Comparison of ENCODE assay signal across 30 mouse cellular contexts in genomic region chr5:150053294-150053693, GRCm38 (mm10). TPM values are rescaled to one million over a fixed set of nuclear protein-coding genes. Genes with fewer than 3 reads are reported as not detected.
A peak's percentile ranks its signal among the peaks of the same experiment; 100 is the strongest.
DNase-seq lines count a peak whose midpoint lies in the region; ATAC-seq and TF ChIP-seq lines count a peak whose summit lies in the region.
"Had no signal": no experiment of that assay in that cellular context is flagged by ENCODE, and none has a peak within 500 bp of the region (broad histone marks: within the 10 kb centered on the region; RNA-seq: fewer than 3 reads in every experiment).

No protein-coding gene starts in this region.

- TF ChIP-seq POLR2A in heart, adult 2 months (IDR thresholded peaks at IDR 0.05; ENCODE audit: insufficient read depth, low read depth, low read length), result no peak

- no peak overlapping the region for H3K27ac ChIP-seq in heart, embryonic 10.5 days
- H3K27ac ChIP-seq in heart, adult 2 months, result no peak overlapping the region
- H3K27ac ChIP-seq: embryonic facial prominence, embryonic 12.5 days; embryonic facial prominence, embryonic 15.5 days; heart, embryonic 15.5 days; hindbrain, embryonic 14.5 days; hindbrain, postnatal 0 days had no signal

- no peaks in the 10 kb centered on the region for H3K79me2 ChIP-seq in heart, adult 2 months (replicated peaks; ENCODE audit: control insufficient read depth, insufficient read depth, low read length)

- 85% methylated on average over 4 of the region's 4 CpGs for WGBS in heart, embryonic 10.5 days
- WGBS in heart, adult 2 months, result 79% methylated on average over 4 of the region's 4 CpGs

- ATAC-seq in frontal cortex, adult (ENCODE audit: low TSS enrichment), result peak; percentile 64
- ATAC-seq: activated CD4-positive, CD25-positive, alpha-beta regulatory T cell, adult 4 months; forebrain, embryonic 14.5 days; forebrain, postnatal 0 days; hindbrain, postnatal 0 days; inflammation-experienced regulatory T-cells, adult 6 months had no signal

- no peak overlapping the region for H3K9ac ChIP-seq in heart, adult 2 months (ENCODE audit: low read depth, low read length)
- H3K9ac ChIP-seq: embryonic facial prominence, embryonic 12.5 days; embryonic facial prominence, embryonic 15.5 days; forebrain, postnatal 0 days; heart, embryonic 12.5 days; heart, embryonic 15.5 days; hindbrain, embryonic 14.5 days had no signal

- no peak for TF ChIP-seq EP300 in heart, adult 2 months (IDR thresholded peaks at IDR 0.05; ENCODE audit: insufficient read depth, low read depth, low read length)

- no peaks in the 10 kb centered on the region for H3K36me3 ChIP-seq in heart, embryonic 10.5 days
- no peaks in the 10 kb centered on the region for H3K36me3 ChIP-seq in heart, adult 2 months (ENCODE audit: control insufficient read depth, insufficient read depth, low read length)
- H3K36me3 ChIP-seq: embryonic facial prominence, embryonic 12.5 days; embryonic facial prominence, embryonic 15.5 days; heart, embryonic 12.5 days; heart, embryonic 15.5 days had no signal

- no peaks in the 10 kb centered on the region for H3K9me3 ChIP-seq in heart, embryonic 10.5 days
- H3K9me3 ChIP-seq: embryonic facial prominence, embryonic 12.5 days; heart, embryonic 12.5 days; heart, embryonic 15.5 days had no signal

- no peak for DNase-seq in frontal cortex, postnatal 14 days (ENCODE audit: low spot score in 2 of 2)
- DNase-seq in heart, embryonic 10.5 days (ENCODE audit: low spot score), result peak; percentile 30
- no peak for DNase-seq in heart, adult 2 months
- peak; percentile 8 to 24 for DNase-seq in left cerebral cortex, adult 9 months (ENCODE audit: low spot score in 2 of 2)
- DNase-seq in left cerebral cortex, postnatal 4 days, result no peak
- DNase-seq in brain, adult 2 months (ENCODE audit: low read depth, low spot score), result peak; percentile 62
- no peak for DNase-seq in spleen, adult 12 weeks (ENCODE audit: low spot score)
- DNase-seq: adrenal gland, adult 8-10 months; adrenal gland, postnatal 25 days; cerebellum, adult 18-20 months; cerebellum, adult 9-10 months; cerebellum, postnatal 25 days; forebrain, postnatal 0 days; gastrocnemius, postnatal 25 days; heart, postnatal 10 days; heart, postnatal 4 days had no signal

- H3K4me3 ChIP-seq in heart, embryonic 10.5 days, result no peak overlapping the region
- no peak overlapping the region for H3K4me3 ChIP-seq in heart, adult 2 months
- H3K4me3 ChIP-seq: embryonic facial prominence, embryonic 12.5 days; embryonic facial prominence, embryonic 15.5 days; heart, embryonic 12.5 days; heart, embryonic 15.5 days had no signal

- no peak for TF ChIP-seq CTCF in heart, adult 2 months (IDR thresholded peaks at IDR 0.05)

- H3K4me1 ChIP-seq in heart, embryonic 10.5 days, result no peaks in the 10 kb centered on the region
- H3K4me1 ChIP-seq in heart, adult 2 months (ENCODE audit: control insufficient read depth, insufficient read depth, low read length), result no peaks in the 10 kb centered on the region
- H3K4me1 ChIP-seq: embryonic facial prominence, embryonic 12.5 days; embryonic facial prominence, embryonic 15.5 days; heart, embryonic 12.5 days; heart, embryonic 15.5 days had no signal

- no peaks in the 10 kb centered on the region for H3K27me3 ChIP-seq in heart, embryonic 10.5 days (ENCODE audit: insufficient read depth, poor library complexity, severe bottlenecking)
- no peaks in the 10 kb centered on the region for H3K27me3 ChIP-seq in heart, adult 2 months (ENCODE audit: control insufficient read depth, insufficient read depth, low read length)
- H3K27me3 ChIP-seq: embryonic facial prominence, embryonic 12.5 days; embryonic facial prominence, embryonic 15.5 days; heart, embryonic 12.5 days; heart, embryonic 15.5 days had no signal

- intact Hi-C loops in heart, adult 2 months (cut with DNase I), result no loop called here
- intact Hi-C loops in left cerebral cortex, postnatal 4 days (cut with DNase I), result no loop called here

RNA-seq across cellular contexts. Expression of gene Rxfp2, which starts 34.8 kb away (rescaled TPM):
- polyA plus RNA-seq in heart, embryonic 10.5 days (2016; fragmentation: Nextera tagmentation; extraction: Ambion mirVana), result 0.36 and 0.59 TPM in 2 replicates
- total RNA-seq in heart, adult 2 months (2021), result not detected
- polyA plus RNA-seq in heart, adult 2 months (2012; rRNA removed), result 0.10 TPM in 1 of 2 replicates, not detected in the other
- total RNA-seq in left cerebral cortex, postnatal 4 days (2021), result 1 to 10 TPM; 1.4 to 1.5 TPM
- total RNA-seq: adrenal gland, adult 8-10 months; adrenal gland, postnatal 25 days; common myeloid progenitor, adult 5-6 weeks; ES-E14; gastrocnemius, adult 8-10 months; gastrocnemius, postnatal 25 days; heart, adult 8-10 months; heart, postnatal 10 days; heart, postnatal 4 days had no signal
- polyA plus RNA-seq: activated CD4-positive, CD25-positive, alpha-beta regulatory T cell, adult 4 months; inflammation-experienced regulatory T-cells, adult 6 months had no signal

Comparison
In these comparisons a context has a peak if more than half of its experiments do, and no peak if none do; other contexts are left out.
1. DNase-seq: peak in heart, embryonic 10.5 days (single experiment), left cerebral cortex, adult 9 months (2 of 2) and brain, adult 2 months (single experiment); none in frontal cortex, postnatal 14 days (0 of 2), heart, adult 2 months (0 of 2), left cerebral cortex, postnatal 4 days (single experiment) and spleen, adult 12 weeks (single experiment).